Mouse (Mus musculus) induced T-regulatory cell, adult 2 months (primary cell): ENCODE results near the gene Ptgdr.
"Not testable (repeated sequence)": the region's sequence is repeated elsewhere in the genome, so short reads cannot be mapped to it uniquely, and the experiment has no call there.

Experiments
- DNase-seq: peaks from one replicate; pipeline ENCODE4 v3.0.0-alpha.2; 2012; ENCODE audit warnings: low read depth

Ptgdr gene

GRCm38 (mm10) chr14:44858868-44859613 lies at the start of gene Ptgdr:
TSS of gene Ptgdr (minus strand) at chr14:44859375.
- no peak for DNase-seq

DNA sequence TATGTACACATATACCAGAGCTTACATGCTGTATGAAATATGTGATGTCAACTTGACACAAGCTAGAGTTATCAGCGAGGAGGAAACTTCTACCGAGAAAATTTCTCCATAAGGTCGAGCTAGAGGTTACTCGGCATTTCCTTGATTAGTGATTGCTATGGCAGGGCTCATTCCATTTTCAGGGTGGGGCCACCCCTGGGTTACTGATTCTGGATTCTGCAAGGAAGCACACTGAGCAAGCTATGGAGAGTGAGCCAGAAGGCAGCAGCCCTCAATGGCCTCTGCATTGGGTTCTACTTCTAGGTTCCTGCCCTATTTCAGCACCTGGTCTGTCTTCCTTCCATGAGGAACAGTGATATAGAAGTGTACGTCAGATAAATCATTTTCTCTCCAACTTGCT lies 48.6 kb upstream of the Ptgdr start:
- no peak for DNase-seq

DNA sequence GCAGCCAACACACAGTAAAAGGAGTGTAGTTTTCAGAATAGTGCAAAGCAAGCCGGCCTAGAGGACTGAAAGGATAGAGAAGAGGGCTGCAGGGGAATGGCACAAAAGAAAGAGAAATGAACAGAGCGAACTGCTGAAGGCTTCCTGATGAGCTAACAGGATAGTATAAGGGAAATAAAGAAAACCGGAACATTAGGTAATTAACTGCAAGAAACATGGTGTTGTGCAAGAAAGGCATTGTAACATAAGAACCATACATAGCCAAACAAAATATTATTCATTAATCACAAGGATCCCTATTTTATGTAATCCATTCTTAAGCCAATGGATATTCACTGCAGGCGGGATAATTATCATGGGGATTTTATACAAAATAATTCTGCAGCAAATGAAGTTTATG lies 45.0 kb upstream of the Ptgdr start:
- no peak for DNase-seq

DNA sequence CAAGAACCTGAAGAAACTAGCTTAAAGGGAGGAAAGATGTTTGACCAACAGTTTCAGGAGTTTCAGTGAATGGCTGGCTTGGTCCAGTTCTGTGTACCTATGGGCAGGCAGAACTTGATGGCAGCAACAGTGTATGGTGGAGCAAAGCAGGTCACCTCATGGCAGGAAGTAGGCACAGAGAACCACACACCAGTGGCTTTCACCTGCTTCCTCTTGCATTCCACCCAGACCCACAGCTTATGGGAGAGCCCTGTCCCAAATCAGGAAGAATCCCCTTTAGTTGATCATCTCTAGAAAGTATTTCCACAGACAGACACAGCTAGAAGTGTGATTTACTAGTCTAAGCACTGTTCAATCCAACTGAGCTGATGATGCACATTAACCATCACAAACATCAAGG lies 42.6 kb upstream of the Ptgdr start:
- DNase-seq = not testable (repeated sequence)

GRCm38 (mm10) chr14:44891387-44892132 lies 32.4 kb upstream of the Ptgdr start:
- DNase-seq = no peak

GRCm38 (mm10) chr14:44869686-44870085 lies 10.5 kb upstream of the Ptgdr start:
- no peak for DNase-seq

GRCm38 (mm10) chr14:44865661-44866060 lies 6.5 kb upstream of the Ptgdr start:
- no peak for DNase-seq

GRCm38 (mm10) chr14:44863086-44863485 lies 3.9 kb upstream of the Ptgdr start:
- no peak for DNase-seq

GRCm38 (mm10) chr14:44861161-44861560 lies 2.0 kb upstream of the Ptgdr start:
- no peak for DNase-seq

- no peak for DNase-seq
These were observed 803 bp downstream of the Ptgdr start for GRCm38 (mm10) chr14:44858372-44858771.

- DNase-seq = not testable (repeated sequence)
These were observed 8.5 kb downstream of the Ptgdr start for GRCm38 (mm10) chr14:44850637-44851036.

GRCm38 (mm10) chr14:44847740-44848139 lies 11.4 kb downstream of the Ptgdr start:
- DNase-seq = no peak

DNA sequence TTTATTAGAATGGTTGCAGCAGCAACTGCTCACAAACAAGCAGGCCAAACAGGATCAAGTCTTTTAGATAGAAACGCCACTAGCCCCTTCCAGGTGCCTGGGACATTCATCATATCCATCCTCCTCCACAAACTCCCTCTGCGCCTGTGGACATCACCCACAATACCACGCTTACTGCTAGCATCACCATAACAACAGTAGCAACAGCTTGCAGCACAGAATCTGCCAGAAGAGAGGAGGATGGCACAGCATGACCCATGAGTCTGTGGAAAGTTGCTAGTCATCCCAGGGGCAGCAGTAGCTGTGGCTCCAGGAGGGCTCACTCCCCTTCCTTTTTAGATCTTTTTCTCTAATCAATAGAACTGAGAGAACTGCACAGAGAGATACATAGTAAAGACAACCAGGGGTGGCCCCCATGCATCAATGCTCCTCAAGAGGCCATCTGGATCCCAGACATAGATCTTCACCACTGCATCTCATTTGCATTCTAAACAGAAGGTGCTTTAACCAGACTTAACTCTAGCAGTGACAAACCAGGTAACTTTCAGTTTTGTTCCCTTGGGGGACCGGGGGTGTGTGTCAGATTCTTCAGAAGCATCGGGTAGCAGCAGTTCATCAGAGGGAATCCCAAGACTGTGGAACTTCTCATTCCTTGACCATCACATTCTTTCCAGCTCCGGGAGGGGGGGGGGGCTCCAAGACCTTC lies 12.5 kb downstream of the Ptgdr start:
- no peak for DNase-seq

DNA sequence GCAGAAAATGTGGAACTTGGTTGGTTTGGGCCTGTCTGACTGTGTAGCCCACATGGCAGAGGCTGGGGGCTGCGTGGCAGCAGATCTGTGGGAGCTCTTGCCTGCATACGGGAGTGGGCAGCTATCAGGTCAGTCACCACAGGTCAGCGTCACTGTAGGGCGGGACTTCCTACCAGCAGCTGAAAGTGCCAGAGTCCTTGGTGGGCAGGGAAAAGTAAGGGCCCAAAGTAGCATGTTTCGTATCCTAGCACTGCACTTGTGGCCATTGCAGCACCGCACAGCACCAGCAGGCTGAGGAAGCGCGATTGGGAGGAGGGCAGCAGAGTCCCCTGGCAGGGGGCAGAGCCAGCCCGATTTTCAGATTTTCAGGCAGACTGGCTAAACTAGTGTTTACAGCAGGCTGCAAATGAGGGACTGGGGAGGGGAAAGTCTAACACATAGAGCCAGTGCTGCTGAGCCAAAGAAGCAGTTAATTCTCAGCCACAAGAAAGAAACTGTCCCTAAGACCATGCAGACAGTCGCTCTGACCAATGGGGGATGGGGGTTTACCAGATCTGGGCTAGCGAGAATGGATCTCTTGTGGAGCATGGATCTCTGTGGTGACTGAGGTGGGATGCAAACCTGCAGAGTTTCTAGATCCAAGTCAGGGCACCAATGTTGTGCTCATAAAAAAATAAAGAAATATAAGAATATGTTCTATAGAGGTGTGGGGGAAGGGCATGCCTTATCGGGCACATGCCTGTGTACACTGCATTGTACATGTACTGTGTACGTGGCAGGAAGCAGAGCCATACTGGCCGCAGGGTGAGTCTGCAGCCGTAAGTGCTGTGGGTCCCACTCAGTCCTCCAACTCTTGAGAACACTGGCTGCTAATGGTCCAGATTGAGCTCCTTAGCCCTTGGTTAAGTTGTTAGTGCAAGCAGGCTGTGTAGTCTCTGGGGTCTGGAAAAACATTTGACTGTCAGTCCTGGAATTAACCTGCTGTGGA lies 15.1 kb downstream of the Ptgdr start:
- DNase-seq = no peak

GRCm38 (mm10) chr14:44838685-44839084 lies 20.5 kb downstream of the Ptgdr start:
- DNase-seq = no peak

DNA sequence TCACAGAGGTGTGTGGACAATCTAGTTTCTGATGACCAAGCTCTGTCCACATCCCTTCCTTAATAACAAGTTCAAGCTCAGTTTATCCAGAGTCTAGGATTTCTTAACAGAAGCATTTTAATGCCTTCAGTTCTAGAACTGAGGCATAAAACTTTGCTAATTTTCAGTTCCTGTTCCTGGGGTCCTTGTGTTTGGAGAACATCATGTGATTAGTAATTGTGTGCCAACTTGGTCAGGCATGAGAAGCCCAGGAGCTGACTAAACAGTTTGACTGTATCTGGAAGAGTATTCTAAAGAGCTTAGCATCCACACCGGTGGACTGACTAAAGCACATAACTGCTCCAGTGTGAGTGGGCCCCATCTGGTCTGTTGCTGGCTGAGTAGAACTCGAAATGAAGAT lies 24.0 kb downstream of the Ptgdr start:
- no peak for DNase-seq

DNA sequence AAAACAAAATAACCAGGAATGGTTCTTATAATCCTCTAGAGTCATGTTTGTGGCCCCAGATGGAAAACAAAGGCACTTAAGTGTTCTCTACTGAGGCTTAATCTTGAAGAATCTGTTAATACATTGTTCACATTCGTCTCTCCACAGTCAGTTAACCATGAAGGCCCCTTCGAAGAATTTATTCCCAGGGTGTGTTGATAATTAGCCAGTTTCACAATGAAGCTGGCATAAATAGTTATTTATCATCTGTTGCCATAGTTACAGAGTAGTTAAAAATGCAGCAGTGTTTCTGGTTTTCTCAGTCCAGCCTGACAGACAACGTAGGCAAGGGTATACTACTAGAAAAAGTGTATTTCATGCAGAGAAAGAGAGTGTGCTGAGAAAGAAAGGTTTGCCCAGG lies 25.0 kb downstream of the Ptgdr start:
- not testable (repeated sequence) for DNase-seq

DNA sequence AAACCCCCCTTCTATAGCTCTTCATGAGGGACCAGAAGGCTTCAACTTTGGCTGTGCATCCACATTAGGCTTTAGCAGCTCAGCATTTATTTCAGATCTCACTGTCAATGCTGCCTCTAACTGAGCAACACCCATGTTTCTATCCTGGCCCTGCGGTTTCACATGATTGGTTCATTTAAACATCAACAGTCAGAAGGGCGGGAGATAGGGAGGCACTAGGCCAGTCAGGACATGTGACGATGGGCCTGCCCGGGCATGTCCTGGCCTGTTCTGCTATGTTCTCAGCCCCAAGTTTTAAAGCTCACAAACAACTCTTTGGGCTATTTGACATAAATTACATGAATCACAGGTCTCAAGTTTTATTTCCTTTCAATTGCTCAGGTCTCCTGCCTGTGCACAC lies 26.1 kb downstream of the Ptgdr start:
- not testable (repeated sequence) for DNase-seq

GRCm38 (mm10) chr14:44827736-44828135 lies 31.4 kb downstream of the Ptgdr start:
- DNase-seq = no peak

GRCm38 (mm10) chr14:44821177-44822057 lies 37.8 kb downstream of the Ptgdr start:
- no peak for DNase-seq

GRCm38 (mm10) chr14:44813152-44813551 lies 46.0 kb downstream of the Ptgdr start:
- not testable (repeated sequence) for DNase-seq
